Mouse (Mus musculus): ENCODE data around the gene Gsdma2. TPM values are rescaled to one million over a fixed set of nuclear protein-coding genes. Genes with fewer than 3 reads are reported as not detected.
"Not testable (repeated sequence)": the region's sequence is repeated elsewhere in the genome, so short reads cannot be mapped to it uniquely, and the experiment has no call there.

Gene Gsdma2
- polyA plus RNA-seq, 1 experiment = not detected

DNA sequence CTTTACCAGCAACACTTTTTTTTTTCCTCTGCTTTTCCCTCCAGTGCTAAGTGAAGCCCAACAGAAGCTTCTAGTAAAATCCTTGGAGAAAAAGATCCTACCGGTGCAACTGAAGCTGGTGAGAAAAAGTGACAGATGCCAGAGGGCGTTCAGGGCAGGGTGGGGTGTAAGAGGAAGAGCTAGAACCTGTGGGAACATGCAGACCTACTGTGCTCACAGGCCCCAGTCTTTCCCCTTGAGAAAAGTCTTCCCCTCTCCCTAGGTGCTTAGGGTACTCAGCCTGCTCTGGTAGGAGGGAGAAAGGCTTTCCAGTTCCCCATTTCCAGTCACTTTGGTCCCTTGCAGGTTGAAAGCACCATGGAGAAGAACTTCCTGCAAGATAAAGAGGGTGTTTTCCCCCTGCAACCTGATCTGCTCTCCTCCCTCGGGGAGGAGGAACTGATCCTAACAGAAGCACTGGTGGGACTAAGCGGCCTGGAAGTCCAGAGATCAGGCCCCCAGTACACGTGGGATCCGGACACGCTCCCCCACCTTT, 29.3 kb downstream of the Gsdma2 start:
- 55% methylated on average over 7 of the region's 7 CpGs for WGBS
- TF ChIP-seq CTCF (IDR thresholded peaks at IDR 0.05; ENCODE audit: insufficient read depth, low read depth, low read length) (no peak), POLR2A (IDR thresholded peaks at IDR 0.05; ENCODE audit: insufficient read depth, low read depth, low read length) (no peak)

GRCm38 (mm10) chr11:98680023-98680422, 33.5 kb downstream of the Gsdma2 start:
- 95% methylated on average over 1 of the region's 1 CpGs for WGBS
- H3K27ac ChIP-seq (ENCODE audit: insufficient read depth, low read depth, low read length) = no peak overlapping the region
- no peaks in the 10 kb centered on the region for H3K4me1 ChIP-seq (ENCODE audit: control insufficient read depth, insufficient read depth, low read length)
- no peak overlapping the region for H3K4me3 ChIP-seq (ENCODE audit: insufficient read depth, low read depth, low read length)
- TF ChIP-seq CTCF (IDR thresholded peaks at IDR 0.05; ENCODE audit: insufficient read depth, low read depth, low read length) = no peak
- no peak for TF ChIP-seq POLR2A (IDR thresholded peaks at IDR 0.05; ENCODE audit: insufficient read depth, low read depth, low read length)

More for the DNA sequence above, 29.3 kb downstream of the Gsdma2 start:
- H3K4me3 ChIP-seq (ENCODE audit: insufficient read depth, low read depth, low read length) = no peak overlapping the region
- peaks cover 5% of the 10 kb centered on the region for H3K4me1 ChIP-seq (ENCODE audit: control insufficient read depth, insufficient read depth, low read length)
- H3K27ac ChIP-seq (ENCODE audit: insufficient read depth, low read depth, low read length) = no peak overlapping the region

- WGBS = 88% methylated on average over 4 of the region's 4 CpGs
- H3K27ac ChIP-seq (ENCODE audit: insufficient read depth, low read depth, low read length); H3K4me1 ChIP-seq (ENCODE audit: control insufficient read depth, insufficient read depth, low read length); H3K4me3 ChIP-seq (ENCODE audit: insufficient read depth, low read depth, low read length): not testable (repeated sequence)
Measured at GRCm38 (mm10) chr11:98680595-98680994, 34.0 kb downstream of the Gsdma2 start.

DNA sequence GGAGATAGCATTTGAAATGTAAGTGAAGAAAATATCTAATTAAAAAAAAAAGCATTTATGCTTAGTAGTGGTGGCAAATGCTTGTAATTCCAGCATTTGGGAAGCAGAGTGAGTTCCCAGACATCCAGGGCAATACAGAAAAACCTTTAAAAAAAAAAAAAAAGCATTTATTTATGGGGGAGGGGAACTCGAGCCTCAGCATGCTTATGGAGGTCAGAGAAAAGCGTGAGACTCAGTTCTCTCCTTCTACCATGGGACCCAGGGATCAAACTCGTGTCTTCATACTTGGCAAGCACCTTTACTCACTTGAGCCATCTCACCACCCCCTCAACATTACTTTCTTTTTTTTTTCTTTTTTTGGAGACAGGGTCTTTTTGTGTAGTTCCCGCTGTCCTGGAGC, 34.6 kb downstream of the Gsdma2 start:
- TF ChIP-seq POLR2A (IDR thresholded peaks at IDR 0.05; ENCODE audit: insufficient read depth, low read depth, low read length) = no peak
- TF ChIP-seq CTCF (IDR thresholded peaks at IDR 0.05; ENCODE audit: insufficient read depth, low read depth, low read length) = no peak
- H3K27ac ChIP-seq (ENCODE audit: insufficient read depth, low read depth, low read length) = no peak overlapping the region
- peaks cover 2% of the 10 kb centered on the region; the same call in 1 of the 2 replicates for H3K4me1 ChIP-seq (ENCODE audit: control insufficient read depth, insufficient read depth, low read length)
- WGBS = 80% methylated on average over 4 of the region's 4 CpGs
- H3K4me3 ChIP-seq (ENCODE audit: insufficient read depth, low read depth, low read length) = no peak overlapping the region

DNA sequence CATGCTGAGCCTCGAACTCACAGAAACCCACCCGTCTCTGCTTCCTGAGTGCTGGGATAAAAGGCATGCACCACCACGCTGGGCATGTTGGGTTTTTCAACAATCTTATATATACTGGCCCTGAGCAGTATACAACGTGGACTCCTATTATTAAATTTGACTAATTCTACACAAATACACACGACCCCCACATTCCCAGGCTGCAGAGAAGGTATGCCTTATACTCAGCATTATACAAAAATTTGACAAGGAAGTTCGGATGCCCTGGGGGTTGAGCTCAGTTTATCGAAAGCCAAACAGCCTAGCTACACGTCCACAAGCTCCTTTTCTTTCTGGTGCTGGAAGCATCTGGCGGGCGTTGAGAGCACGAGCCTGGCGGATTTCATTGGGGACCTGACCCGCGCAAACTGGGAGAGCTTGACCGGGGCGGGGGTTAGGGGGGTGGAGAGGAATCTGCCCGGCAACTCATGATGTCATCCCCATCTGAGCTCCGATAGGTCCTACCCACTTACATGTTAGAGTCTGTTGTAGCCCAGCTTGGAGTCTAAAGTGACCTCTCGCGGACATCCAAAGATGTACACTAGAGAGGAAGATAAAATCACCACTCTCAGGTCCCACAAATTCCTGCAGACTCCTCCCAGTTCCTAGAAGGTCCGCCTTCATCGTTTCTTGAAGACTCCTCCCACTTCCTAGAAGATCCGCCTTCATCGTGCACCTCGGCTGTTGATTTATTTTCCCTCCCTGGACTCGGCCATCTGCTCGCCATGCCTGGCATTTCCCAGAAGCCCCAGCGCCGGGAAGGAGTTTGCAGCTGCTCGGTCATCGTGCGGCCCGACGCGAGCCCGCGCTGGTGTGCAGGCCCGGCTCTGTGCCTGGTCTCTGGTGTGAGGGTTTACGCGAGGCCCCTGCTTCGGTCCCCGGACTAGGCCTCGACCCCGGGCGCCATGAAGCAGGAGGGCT, 35.5 kb downstream of the Gsdma2 start, which contains the start of gene Psmd3:
TSS of gene Psmd3 (plus strand) at position 769 of the 960 bp plus-strand sequence.
- Histone ChIP-seq H3K4me1 (ENCODE audit: control insufficient read depth, insufficient read depth, low read length) (peaks cover 2% of the 10 kb centered on the region; the same call in 1 of the 2 replicates), H3K4me3 (ENCODE audit: insufficient read depth, low read depth, low read length) (peak within 1 kb of the TSS; percentile 98), H3K27ac (ENCODE audit: insufficient read depth, low read depth, low read length) (peak within 1 kb of the TSS; percentile 47)
- TF ChIP-seq CTCF (IDR thresholded peaks at IDR 0.05; ENCODE audit: insufficient read depth, low read depth, low read length) = no peak
- TF ChIP-seq POLR2A (IDR thresholded peaks at IDR 0.05; ENCODE audit: insufficient read depth, low read depth, low read length) = peak; percentile 82
- WGBS = 2% methylated on average over 45 of the region's 45 CpGs

GRCm38 (mm10) chr11:98682811-98683210, 36.3 kb downstream of the Gsdma2 start:
- TF ChIP-seq POLR2A (IDR thresholded peaks at IDR 0.05; ENCODE audit: insufficient read depth, low read depth, low read length) (no peak), CTCF (IDR thresholded peaks at IDR 0.05; ENCODE audit: insufficient read depth, low read depth, low read length) (no peak)
- Histone ChIP-seq H3K4me3 (ENCODE audit: insufficient read depth, low read depth, low read length) (peak overlapping the region; percentile 98), H3K27ac (ENCODE audit: insufficient read depth, low read depth, low read length) (peak overlapping the region; percentile 47), H3K4me1 (ENCODE audit: control insufficient read depth, insufficient read depth, low read length) (peaks cover 2% of the 10 kb centered on the region; the same call in 1 of the 2 replicates)
- WGBS = 0% methylated on average over 23 of the region's 23 CpGs

DNA sequence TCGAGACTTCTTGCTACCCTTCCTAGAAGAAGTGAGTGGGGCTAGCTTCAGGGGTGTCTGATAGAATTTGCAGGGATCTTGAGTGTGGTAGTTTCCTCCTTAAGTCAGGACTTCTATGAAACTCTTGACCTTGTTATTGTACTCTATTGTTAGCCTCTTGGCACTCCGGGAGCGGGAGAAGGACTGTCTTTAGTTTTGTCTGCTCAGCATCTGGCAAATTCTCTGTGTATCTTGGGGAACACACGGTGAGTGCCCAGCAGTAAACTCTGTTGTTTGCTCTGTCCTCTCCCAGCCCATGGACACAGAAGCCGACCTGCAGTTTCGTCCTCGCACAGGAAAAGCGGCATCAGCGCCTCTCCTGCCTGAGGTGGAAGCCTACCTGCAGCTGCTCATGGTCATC, 39.1 kb downstream of the Gsdma2 start:
- H3K27ac ChIP-seq (ENCODE audit: insufficient read depth, low read depth, low read length) = no peak overlapping the region
- peaks cover 2% of the 10 kb centered on the region; the same call in 1 of the 2 replicates for H3K4me1 ChIP-seq (ENCODE audit: control insufficient read depth, insufficient read depth, low read length)
- WGBS = 90% methylated on average over 9 of the region's 9 CpGs
- TF ChIP-seq CTCF (IDR thresholded peaks at IDR 0.05; ENCODE audit: insufficient read depth, low read depth, low read length) = no peak
- no peak for TF ChIP-seq POLR2A (IDR thresholded peaks at IDR 0.05; ENCODE audit: insufficient read depth, low read depth, low read length)
- no peak overlapping the region for H3K4me3 ChIP-seq (ENCODE audit: insufficient read depth, low read depth, low read length)

DNA sequence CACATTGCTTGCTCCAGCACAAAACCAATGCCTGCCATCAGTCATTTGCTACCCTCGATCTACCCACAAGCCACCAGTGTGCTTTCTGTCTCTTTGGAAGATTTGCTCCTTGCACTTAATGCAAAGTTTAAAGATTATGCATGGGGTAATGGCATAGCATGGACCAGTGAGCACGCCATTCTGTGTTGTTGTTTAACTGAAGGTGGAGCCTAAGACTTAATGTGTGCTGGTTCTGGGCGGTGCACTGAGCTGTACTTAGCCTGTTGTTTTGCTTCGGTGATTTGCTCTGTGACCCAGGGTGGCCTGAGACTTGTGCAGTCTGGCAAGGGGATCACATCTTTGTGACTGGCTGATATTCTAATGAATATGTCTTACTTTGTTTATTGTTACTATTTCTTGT, 40.4 kb downstream of the Gsdma2 start:
- Histone ChIP-seq H3K27ac (ENCODE audit: insufficient read depth, low read depth, low read length) (no peak overlapping the region), H3K4me3 (ENCODE audit: insufficient read depth, low read depth, low read length) (no peak overlapping the region), H3K4me1 (ENCODE audit: control insufficient read depth, insufficient read depth, low read length) (peaks cover 2% of the 10 kb centered on the region; the same call in 1 of the 2 replicates)
- TF ChIP-seq POLR2A (IDR thresholded peaks at IDR 0.05; ENCODE audit: insufficient read depth, low read depth, low read length) = no peak
- TF ChIP-seq CTCF (IDR thresholded peaks at IDR 0.05; ENCODE audit: insufficient read depth, low read depth, low read length) = no peak
- WGBS = 87% methylated on average over 4 of the region's 4 CpGs

GRCm38 (mm10) chr11:98688009-98688408, 41.5 kb downstream of the Gsdma2 start:
- TF ChIP-seq POLR2A (IDR thresholded peaks at IDR 0.05; ENCODE audit: insufficient read depth, low read depth, low read length) (no peak), CTCF (IDR thresholded peaks at IDR 0.05; ENCODE audit: insufficient read depth, low read depth, low read length) (no peak)
- peaks cover 2% of the 10 kb centered on the region; the same call in 1 of the 2 replicates for H3K4me1 ChIP-seq (ENCODE audit: control insufficient read depth, insufficient read depth, low read length)
- no peak overlapping the region for H3K27ac ChIP-seq (ENCODE audit: insufficient read depth, low read depth, low read length)
- H3K4me3 ChIP-seq (ENCODE audit: insufficient read depth, low read depth, low read length) = no peak overlapping the region
- 87% methylated on average over 8 of the region's 8 CpGs for WGBS

Measured in olfactory bulb, adult 2 months (tissue).